Mouse (Mus musculus): ENCODE measurements around the gene Ccser1. TPM values are rescaled to one million over a fixed set of nuclear protein-coding genes. Genes with fewer than 3 reads are reported as not detected.

Ccser1 gene
- polyA plus RNA-seq, 1 experiment from 2014 or later: 6.1 TPM

DNA sequence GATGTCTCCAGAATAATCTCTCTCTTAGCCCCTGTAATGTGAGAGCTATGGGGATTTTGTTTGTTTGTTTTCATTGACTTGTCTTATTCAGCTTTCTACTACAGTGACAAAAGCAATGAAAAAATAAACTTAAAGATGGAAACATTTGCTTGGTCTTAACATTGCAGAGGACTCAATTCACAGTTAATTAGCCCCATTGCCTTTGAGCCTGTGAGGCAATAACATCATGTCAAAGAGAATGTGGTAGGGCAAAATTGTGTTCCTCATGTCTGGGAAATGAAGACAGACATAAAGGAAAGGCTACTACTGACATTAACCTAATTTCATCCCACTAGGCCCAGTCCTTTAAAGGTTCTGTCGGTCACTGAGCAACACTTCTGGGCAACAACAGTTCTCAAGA is 484.4 kb downstream of the Ccser1 start:
- Histone ChIP-seq H3K27me3 (replicated peaks; ENCODE audit: control insufficient read depth, insufficient read depth, low read length) (no peaks in the 10 kb centered on the region), H3K9ac (ENCODE audit: low read depth, low read length) (no peak overlapping the region), H3K4me1 (ENCODE audit: control insufficient read depth, insufficient read depth, low read length) (no peaks in the 10 kb centered on the region), H3K27ac (replicated peaks; ENCODE audit: low read depth, low read length) (no peak overlapping the region), H3K36me3 (ENCODE audit: control insufficient read depth, insufficient read depth, low read length) (no peaks in the 10 kb centered on the region), H3K4me2 (ENCODE audit: low read depth, low read length) (no peak overlapping the region), H3K9me3 (ENCODE audit: control insufficient read depth, low read length) (no peaks in the 10 kb centered on the region), H3K4me3 (ENCODE audit: low read depth, low read length) (no peak overlapping the region)
- no peak for DNase-seq (ENCODE audit: low spot score)
- 84% methylated on average over 1 of the region's 1 CpGs for WGBS
- ATAC-seq (ENCODE audit: low read depth): no peak

DNA sequence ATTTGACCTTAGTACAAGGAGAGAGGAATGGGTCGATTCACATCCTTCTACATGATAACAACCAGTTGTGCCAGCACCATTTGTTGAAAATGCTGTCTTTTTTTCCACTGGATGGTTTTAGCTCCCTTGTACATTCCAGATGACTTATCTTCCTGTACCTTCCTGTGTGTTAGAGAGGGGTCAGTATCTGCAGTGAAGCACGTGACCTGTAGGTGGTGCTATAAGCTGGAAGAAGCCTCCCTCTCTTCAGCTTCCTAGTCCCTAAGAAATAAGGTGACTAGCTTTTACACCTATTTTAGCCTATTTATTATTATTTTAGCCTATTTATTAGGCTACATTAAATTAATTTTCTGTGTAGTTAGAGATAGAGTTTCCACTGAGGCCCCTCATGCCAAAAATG is 506.9 kb downstream of the Ccser1 start:
- no peaks in the 10 kb centered on the region for H3K9me3 ChIP-seq (ENCODE audit: control insufficient read depth, low read length)
- WGBS: 26% methylated on average over 2 of the region's 2 CpGs

DNA sequence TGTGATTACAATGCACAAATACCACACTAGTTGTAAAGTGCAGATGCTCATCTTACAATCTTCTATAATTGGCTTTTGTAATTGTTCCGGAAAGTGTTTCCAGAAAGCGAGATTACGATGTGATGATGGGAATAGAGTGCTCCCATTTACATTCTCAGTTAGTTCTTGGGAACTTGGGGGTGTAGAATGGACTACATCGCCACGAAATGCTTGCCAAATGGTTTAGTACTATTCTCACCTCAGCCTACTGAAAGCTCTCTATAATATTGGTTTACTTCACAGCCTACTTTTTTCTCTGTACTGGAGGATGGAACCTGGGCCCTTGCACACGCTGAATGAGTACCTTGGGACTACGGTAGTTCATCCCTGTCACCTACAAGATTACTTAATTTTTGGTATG is 522.9 kb downstream of the Ccser1 start:
- no peaks in the 10 kb centered on the region for H3K36me3 ChIP-seq (ENCODE audit: control insufficient read depth, insufficient read depth, low read length)
- H3K9ac ChIP-seq (ENCODE audit: low read depth, low read length): no peak overlapping the region
- 92% methylated on average over 7 of the region's 7 CpGs for WGBS
- no peaks in the 10 kb centered on the region for H3K9me3 ChIP-seq (ENCODE audit: control insufficient read depth, low read length)
- H3K4me2 ChIP-seq (ENCODE audit: low read depth, low read length): no peak overlapping the region
- ATAC-seq (ENCODE audit: low read depth) (no peak), DNase-seq (ENCODE audit: low spot score) (no peak)
- no peak overlapping the region for H3K4me3 ChIP-seq (ENCODE audit: low read depth, low read length)
- no peaks in the 10 kb centered on the region for H3K4me1 ChIP-seq (ENCODE audit: control insufficient read depth, insufficient read depth, low read length)
- H3K27ac ChIP-seq (replicated peaks; ENCODE audit: low read depth, low read length): no peak overlapping the region
- no peaks in the 10 kb centered on the region for H3K27me3 ChIP-seq (replicated peaks; ENCODE audit: control insufficient read depth, insufficient read depth, low read length)

More for the DNA sequence above, 506.9 kb downstream of the Ccser1 start:
- Histone ChIP-seq H3K36me3 (ENCODE audit: control insufficient read depth, insufficient read depth, low read length) (no peaks in the 10 kb centered on the region), H3K27me3 (replicated peaks; ENCODE audit: control insufficient read depth, insufficient read depth, low read length) (no peaks in the 10 kb centered on the region), H3K27ac (replicated peaks; ENCODE audit: low read depth, low read length) (no peak overlapping the region), H3K9ac (ENCODE audit: low read depth, low read length) (no peak overlapping the region), H3K4me1 (ENCODE audit: control insufficient read depth, insufficient read depth, low read length) (no peaks in the 10 kb centered on the region), H3K4me2 (ENCODE audit: low read depth, low read length) (no peak overlapping the region), H3K4me3 (ENCODE audit: low read depth, low read length) (no peak overlapping the region)
- DNase-seq (ENCODE audit: low spot score): no peak
- ATAC-seq (ENCODE audit: low read depth): no peak

DNA sequence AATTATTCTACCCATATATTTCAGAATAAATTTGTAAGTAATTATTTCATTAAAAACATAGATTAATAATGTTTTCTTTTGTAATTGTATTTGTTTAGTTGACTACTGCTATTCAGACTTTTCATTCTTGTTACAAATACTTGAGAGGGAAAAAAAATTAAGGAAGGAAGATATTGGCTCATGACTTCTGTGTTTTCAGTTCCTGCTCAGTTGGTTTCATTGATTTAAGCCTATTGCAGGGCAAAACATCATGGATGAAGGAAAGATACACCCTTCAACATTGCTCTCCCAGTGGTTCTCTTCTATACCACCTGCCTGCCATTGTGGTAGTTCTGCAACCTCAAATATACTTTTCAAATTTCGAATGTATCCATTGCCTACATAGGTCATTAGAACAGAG is 541.1 kb downstream of the Ccser1 start:
- H3K9ac ChIP-seq (ENCODE audit: low read depth, low read length): no peak overlapping the region
- no peak for ATAC-seq (ENCODE audit: low read depth)
- no peaks in the 10 kb centered on the region for H3K36me3 ChIP-seq (ENCODE audit: control insufficient read depth, insufficient read depth, low read length)
- H3K27ac ChIP-seq (replicated peaks; ENCODE audit: low read depth, low read length): no peak overlapping the region
- no peaks in the 10 kb centered on the region for H3K27me3 ChIP-seq (replicated peaks; ENCODE audit: control insufficient read depth, insufficient read depth, low read length)
- H3K4me2 ChIP-seq (ENCODE audit: low read depth, low read length): no peak overlapping the region
- no peaks in the 10 kb centered on the region for H3K9me3 ChIP-seq (ENCODE audit: control insufficient read depth, low read length)
- WGBS: 68% methylated on average over 1 of the region's 1 CpGs
- DNase-seq (ENCODE audit: low spot score): no peak
- no peaks in the 10 kb centered on the region for H3K4me1 ChIP-seq (ENCODE audit: control insufficient read depth, insufficient read depth, low read length)
- no peak overlapping the region for H3K4me3 ChIP-seq (ENCODE audit: low read depth, low read length)

DNA sequence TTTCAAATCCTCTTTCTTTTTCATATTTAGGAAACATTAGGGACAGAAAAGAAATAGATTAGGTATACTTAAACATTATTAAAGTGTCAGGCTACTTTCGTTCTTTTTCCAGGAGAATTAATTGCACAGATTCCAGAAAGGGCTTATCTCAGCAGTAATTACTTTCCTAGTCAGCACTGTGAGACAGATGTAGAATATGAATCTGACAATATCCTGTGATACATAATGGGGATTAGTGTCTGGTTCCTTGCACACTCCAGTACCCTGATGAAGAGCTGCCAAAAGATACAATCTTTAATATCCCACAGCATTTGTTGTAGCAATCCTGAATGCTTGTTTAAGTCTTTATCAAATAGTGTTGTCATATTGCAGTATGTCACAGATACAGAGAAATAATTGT is 548.9 kb downstream of the Ccser1 start:
- Histone ChIP-seq H3K4me2 (ENCODE audit: low read depth, low read length) (no peak overlapping the region), H3K27me3 (replicated peaks; ENCODE audit: control insufficient read depth, insufficient read depth, low read length) (no peaks in the 10 kb centered on the region), H3K4me3 (ENCODE audit: low read depth, low read length) (no peak overlapping the region), H3K9me3 (ENCODE audit: control insufficient read depth, low read length) (no peaks in the 10 kb centered on the region), H3K27ac (replicated peaks; ENCODE audit: low read depth, low read length) (no peak overlapping the region), H3K36me3 (ENCODE audit: control insufficient read depth, insufficient read depth, low read length) (no peaks in the 10 kb centered on the region), H3K4me1 (ENCODE audit: control insufficient read depth, insufficient read depth, low read length) (no peaks in the 10 kb centered on the region), H3K9ac (ENCODE audit: low read depth, low read length) (no peak overlapping the region)
- WGBS: 50% methylated on average over 1 of the region's 1 CpGs
- ATAC-seq (ENCODE audit: low read depth) (peak; percentile 70), DNase-seq (ENCODE audit: low spot score) (peak; percentile 33)

DNA sequence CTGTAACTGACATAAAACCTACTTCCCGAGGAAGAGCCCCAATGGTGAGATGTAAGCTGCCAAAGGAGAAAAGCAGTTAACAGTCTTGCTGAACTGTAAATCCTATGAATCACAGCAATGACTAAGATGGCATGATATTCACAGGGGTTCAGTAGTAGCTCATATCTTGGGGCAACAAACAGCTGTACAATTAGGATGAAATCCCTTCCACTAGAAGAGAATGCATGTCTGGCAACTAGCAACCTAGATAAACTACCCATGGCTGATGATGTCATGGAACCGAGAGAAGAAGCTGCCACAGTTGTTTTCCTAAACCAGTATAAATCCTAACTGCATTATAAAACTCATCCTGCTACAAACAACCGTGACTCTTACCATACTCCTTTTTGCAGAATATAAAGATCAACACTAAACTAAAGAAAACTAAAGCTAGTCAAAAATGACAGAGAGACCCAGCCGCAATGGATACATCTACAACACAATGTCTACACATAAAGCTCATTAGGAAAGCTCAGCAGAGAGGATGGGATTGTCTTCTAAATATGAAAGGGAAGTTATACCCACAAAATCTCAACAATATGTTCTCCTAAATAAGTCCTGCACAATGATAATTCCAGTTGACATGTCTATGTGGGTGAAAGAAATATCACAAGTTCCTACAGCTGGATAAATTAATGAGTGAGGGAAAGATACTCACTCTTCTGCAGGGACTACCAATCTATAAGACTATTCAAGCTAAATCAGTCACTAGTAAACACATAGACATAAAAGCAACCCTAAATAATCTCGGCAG is 550.2 kb downstream of the Ccser1 start:
- no peak overlapping the region for H3K9ac ChIP-seq (ENCODE audit: low read depth, low read length)
- 75% methylated on average over 5 of the region's 5 CpGs for WGBS
- no peaks in the 10 kb centered on the region for H3K9me3 ChIP-seq (ENCODE audit: control insufficient read depth, low read length)
- no peak overlapping the region for H3K4me2 ChIP-seq (ENCODE audit: low read depth, low read length)
- DNase-seq (ENCODE audit: low spot score) (no peak), ATAC-seq (ENCODE audit: low read depth) (no peak)
- no peak overlapping the region for H3K27ac ChIP-seq (replicated peaks; ENCODE audit: low read depth, low read length)
- H3K36me3 ChIP-seq (ENCODE audit: control insufficient read depth, insufficient read depth, low read length): no peaks in the 10 kb centered on the region
- H3K4me3 ChIP-seq (ENCODE audit: low read depth, low read length): no peak overlapping the region
- no peaks in the 10 kb centered on the region for H3K4me1 ChIP-seq (ENCODE audit: control insufficient read depth, insufficient read depth, low read length)
- H3K27me3 ChIP-seq (replicated peaks; ENCODE audit: control insufficient read depth, insufficient read depth, low read length): no peaks in the 10 kb centered on the region

DNA sequence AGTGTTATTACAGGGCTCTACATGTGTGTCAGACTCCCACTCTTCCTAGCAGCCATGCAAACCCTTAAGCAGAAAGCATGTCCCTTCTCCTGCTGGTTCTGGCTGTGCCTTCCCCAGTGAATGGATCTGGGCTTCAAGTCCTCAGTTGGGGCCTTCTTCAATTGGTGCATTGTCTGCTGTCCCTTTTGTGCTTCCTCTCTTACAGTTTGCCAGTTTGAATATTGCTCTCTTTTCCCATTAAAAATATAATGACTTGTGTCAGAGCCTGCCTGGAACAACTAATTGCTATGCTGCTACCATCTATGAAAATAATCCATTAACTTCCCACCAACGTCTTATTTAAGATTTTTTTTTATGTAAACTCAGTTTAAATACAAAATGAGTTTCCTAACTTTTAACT is 566.2 kb downstream of the Ccser1 start:
- Histone ChIP-seq H3K9ac (ENCODE audit: low read depth, low read length) (no peak overlapping the region), H3K36me3 (ENCODE audit: control insufficient read depth, insufficient read depth, low read length) (no peaks in the 10 kb centered on the region), H3K4me2 (ENCODE audit: low read depth, low read length) (no peak overlapping the region), H3K4me1 (ENCODE audit: control insufficient read depth, insufficient read depth, low read length) (no peaks in the 10 kb centered on the region), H3K4me3 (ENCODE audit: low read depth, low read length) (no peak overlapping the region), H3K9me3 (ENCODE audit: control insufficient read depth, low read length) (no peaks in the 10 kb centered on the region), H3K27me3 (replicated peaks; ENCODE audit: control insufficient read depth, insufficient read depth, low read length) (no peaks in the 10 kb centered on the region), H3K27ac (replicated peaks; ENCODE audit: low read depth, low read length) (no peak overlapping the region)
- 65% methylated on average over 1 of the region's 1 CpGs for WGBS
- DNase-seq (ENCODE audit: low spot score) (no peak), ATAC-seq (ENCODE audit: low read depth) (no peak; the same call in 1 of the 2 replicates)

DNA sequence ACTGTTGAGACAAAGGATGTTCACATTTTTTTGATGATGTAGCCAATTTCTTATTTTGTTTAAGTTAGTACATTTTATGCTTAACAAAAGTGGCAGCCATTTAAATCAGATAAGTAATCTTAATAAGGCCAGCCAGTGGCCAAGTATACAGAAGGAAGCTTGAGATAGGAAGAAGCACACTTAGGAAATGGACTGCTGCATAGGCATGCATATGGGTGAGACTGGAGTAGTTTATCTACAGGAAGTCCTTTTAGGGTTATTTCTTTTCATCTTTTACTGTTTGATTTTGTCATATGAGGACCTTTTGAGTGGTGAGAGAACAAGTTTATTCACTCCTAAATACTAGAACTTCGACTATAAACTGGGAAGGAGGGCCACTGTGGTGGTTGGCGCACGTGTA is 582.0 kb downstream of the Ccser1 start:
- H3K9ac ChIP-seq (ENCODE audit: low read depth, low read length): no peak overlapping the region
- ATAC-seq (ENCODE audit: low read depth) (no peak), DNase-seq (ENCODE audit: low spot score) (no peak)
- 91% methylated on average over 3 of the region's 3 CpGs for WGBS
- no peaks in the 10 kb centered on the region for H3K9me3 ChIP-seq (ENCODE audit: control insufficient read depth, low read length)
- H3K4me1 ChIP-seq (ENCODE audit: control insufficient read depth, insufficient read depth, low read length): no peaks in the 10 kb centered on the region
- no peak overlapping the region for H3K4me3 ChIP-seq (ENCODE audit: low read depth, low read length)
- no peak overlapping the region for H3K4me2 ChIP-seq (ENCODE audit: low read depth, low read length)
- H3K27me3 ChIP-seq (replicated peaks; ENCODE audit: control insufficient read depth, insufficient read depth, low read length): no peaks in the 10 kb centered on the region
- no peaks in the 10 kb centered on the region for H3K36me3 ChIP-seq (ENCODE audit: control insufficient read depth, insufficient read depth, low read length)
- no peak overlapping the region for H3K27ac ChIP-seq (replicated peaks; ENCODE audit: low read depth, low read length)

DNA sequence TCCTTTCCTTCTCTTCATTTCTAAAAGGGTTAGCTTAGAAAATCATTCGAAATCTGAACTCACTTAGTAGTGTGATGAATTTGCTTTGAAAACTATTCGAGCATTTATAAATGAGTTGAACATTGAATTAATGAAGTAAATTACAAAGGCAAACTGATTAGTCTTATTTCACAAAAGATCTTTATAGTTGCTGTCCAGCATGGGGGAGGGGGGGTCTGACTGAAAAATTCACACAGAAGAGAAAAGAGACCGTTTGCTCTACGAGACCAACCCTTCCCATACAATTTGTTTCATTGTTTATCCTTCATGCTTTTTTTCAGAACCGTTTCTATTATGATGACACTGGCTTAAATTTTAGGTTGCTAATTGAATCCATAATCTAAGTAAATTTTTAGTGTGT is 583.3 kb downstream of the Ccser1 start:
- ATAC-seq (ENCODE audit: low read depth) (no peak), DNase-seq (ENCODE audit: low spot score) (no peak)
- H3K4me3 ChIP-seq (ENCODE audit: low read depth, low read length): no peak overlapping the region
- no peaks in the 10 kb centered on the region for H3K4me1 ChIP-seq (ENCODE audit: control insufficient read depth, insufficient read depth, low read length)
- 72% methylated on average over 5 of the region's 5 CpGs for WGBS
- no peaks in the 10 kb centered on the region for H3K9me3 ChIP-seq (ENCODE audit: control insufficient read depth, low read length)
- no peaks in the 10 kb centered on the region for H3K36me3 ChIP-seq (ENCODE audit: control insufficient read depth, insufficient read depth, low read length)
- H3K9ac ChIP-seq (ENCODE audit: low read depth, low read length): no peak overlapping the region
- no peak overlapping the region for H3K4me2 ChIP-seq (ENCODE audit: low read depth, low read length)
- no peak overlapping the region for H3K27ac ChIP-seq (replicated peaks; ENCODE audit: low read depth, low read length)
- no peaks in the 10 kb centered on the region for H3K27me3 ChIP-seq (replicated peaks; ENCODE audit: control insufficient read depth, insufficient read depth, low read length)
